Mouse (Mus musculus): ENCODE data around the gene Slco1a5. TPM values are rescaled to one million over a fixed set of nuclear protein-coding genes. Genes with fewer than 3 reads are reported as not detected.
"Not testable (repeated sequence)": the region's sequence is repeated elsewhere in the genome, so short reads cannot be mapped to it uniquely, and the experiment has no call there.

The Slco1a5 gene
- total RNA-seq, 4 experiments from 2014 or later = not detected

- no peak for DNase-seq (ENCODE audit: low spot score in 2 of 2)
These were observed 24.7 kb downstream of the Slco1a5 start, which contains the start of gene Iapp for GRCm38 (mm10) chr6:142298098-142298497. Iapp (plus strand) TSS chr6:142298423.

- DNase-seq (ENCODE audit: low spot score in 2 of 2) = no peak
These were observed 33.2 kb downstream of the Slco1a5 start for GRCm38 (mm10) chr6:142289413-142290118.

- no peak for DNase-seq (ENCODE audit: low spot score in 2 of 2)
These were observed 46.9 kb downstream of the Slco1a5 start for GRCm38 (mm10) chr6:142275721-142276442.

GRCm38 (mm10) chr6:142250738-142251307 lies 72.0 kb downstream of the Slco1a5 start:
- DNase-seq (ENCODE audit: low spot score in 2 of 2) = not testable (repeated sequence)

GRCm38 (mm10) chr6:142245065-142245464 lies 77.7 kb downstream of the Slco1a5 start:
- no peak for DNase-seq (ENCODE audit: low spot score in 2 of 2)

- DNase-seq (ENCODE audit: low spot score in 2 of 2) = no peak
These were observed 83.3 kb downstream of the Slco1a5 start for GRCm38 (mm10) chr6:142239468-142239867.

GRCm38 (mm10) chr6:142220138-142220537 lies 102.6 kb downstream of the Slco1a5 start:
- DNase-seq (ENCODE audit: low spot score in 2 of 2) = no peak

GRCm38 (mm10) chr6:142211821-142212220 lies 111.0 kb downstream of the Slco1a5 start:
- no peak for DNase-seq (ENCODE audit: low spot score in 2 of 2)

GRCm38 (mm10) chr6:142209749-142210148 lies 113.0 kb downstream of the Slco1a5 start:
- DNase-seq (ENCODE audit: low spot score in 2 of 2) = no peak

- no peak for DNase-seq (ENCODE audit: low spot score in 2 of 2)
These were observed 114.4 kb downstream of the Slco1a5 start, which contains the start of gene Slco1a6 for GRCm38 (mm10) chr6:142208421-142208820. Slco1a6 (minus strand) TSS chr6:142208521.

- no peak for DNase-seq (ENCODE audit: low spot score in 2 of 2)
These were observed 122.3 kb downstream of the Slco1a5 start for GRCm38 (mm10) chr6:142200524-142200923.

- DNase-seq (ENCODE audit: low spot score in 2 of 2) = no peak
These were observed 128.5 kb downstream of the Slco1a5 start for GRCm38 (mm10) chr6:142194245-142194644.

GRCm38 (mm10) chr6:142191962-142192361 lies 130.8 kb downstream of the Slco1a5 start:
- no peak for DNase-seq (ENCODE audit: low spot score in 2 of 2)

- no peak for DNase-seq (ENCODE audit: low spot score in 2 of 2)
These were observed 135.4 kb downstream of the Slco1a5 start for GRCm38 (mm10) chr6:142187426-142187825.

- DNase-seq (ENCODE audit: low spot score in 2 of 2) = no peak
These were observed 136.8 kb downstream of the Slco1a5 start for GRCm38 (mm10) chr6:142185868-142186415.

Other genes with a start within 250 kb of the Slco1a5 start
- not detected for gene Slco1a6, start 114.5 kb downstream of the Slco1a5 start, total RNA-seq (2022)
- gene Iapp, start 24.6 kb downstream of the Slco1a5 start, total RNA-seq (2022) = not detected
- 10 to 100 TPM in 1 of 4 experiments, 1 to 10 TPM in 3; 7.3 to 11.3 (median 9.3) TPM for gene Pyroxd1, start 22.7 kb upstream of the Slco1a5 start, total RNA-seq (2022)
- 1 to 10 TPM; 4.4 to 6.2 (median 4.9) TPM for gene Recql, start 64.1 kb upstream of the Slco1a5 start, total RNA-seq (2022)
- 10 to 100 TPM; 16.5 to 19.9 (median 17.1) TPM for gene Golt1b, start 64.2 kb upstream of the Slco1a5 start, total RNA-seq (2022)
- not detected for gene Spx, start 90.5 kb upstream of the Slco1a5 start, total RNA-seq (2022)
- gene Gys2, start 150.1 kb upstream of the Slco1a5 start, total RNA-seq (2022) = under 1 TPM in 2 of 4 experiments, not detected in 2; 0.16 to 0.18 TPM
- gene Ldhb, start 185.0 kb upstream of the Slco1a5 start, total RNA-seq (2022) = 100 to 1,000 TPM; 332 to 451 (median 374) TPM
- 1 to 10 TPM; 2.9 to 9.0 (median 6.3) TPM for gene Kcnj8, start 248.6 kb upstream of the Slco1a5 start, total RNA-seq (2022)

All from gastrocnemius, adult 8-10 months (tissue).